Mouse (Mus musculus) stomach, embryonic 15.5 days (tissue): ENCODE results near the gene Yae1d1. TPM values are rescaled to one million over a fixed set of nuclear protein-coding genes. Genes with fewer than 3 reads are reported as not detected.
A peak's percentile ranks its signal among the peaks of the same experiment; 100 is the strongest.

Experiments
- ATAC-seq: fragments of 200-750 bp; cut with Nextera tagmentation; 2 replicates; pipeline ENCODE4 v1.8.0; 2017; ENCODE audit warnings: low read depth, moderate number of reproducible peaks, moderate TSS enrichment; ENCODE audit not compliant: insufficient read depth, low FRiP score
- H3K27ac ChIP-seq: fragments of 300-500 bp; sonication (generic); 2 replicates; pipeline ENCODE4 v1.5.1; 2015; ENCODE audit warnings: mild to moderate bottlenecking, inconsistent platforms
- H3K27me3 ChIP-seq: fragments of 300-500 bp; sonication (generic); replicated peaks from 2 replicates; pipeline ENCODE4 v1.6.1; 2015; ENCODE audit warnings: inconsistent platforms
- H3K36me3 ChIP-seq: fragments of 300-500 bp; sonication (generic); 2 replicates; pipeline ENCODE4 v1.6.1; 2015; ENCODE audit warnings: inconsistent platforms
- H3K4me1 ChIP-seq: fragments of 300-500 bp; sonication (generic); 2 replicates; pipeline ENCODE4 v1.6.1; 2015; ENCODE audit warnings: inconsistent platforms
- H3K4me2 ChIP-seq: fragments of 300-500 bp; sonication (generic); 2 replicates; pipeline ENCODE4 v1.6.1; 2015; ENCODE audit warnings: mild to moderate bottlenecking, inconsistent platforms
- H3K4me3 ChIP-seq: fragments of 300-500 bp; sonication (generic); replicated peaks from 2 replicates; pipeline ENCODE4 v1.5.1; 2015; ENCODE audit warnings: inconsistent platforms
- H3K9ac ChIP-seq: fragments of 300-500 bp; sonication (generic); 2 replicates; pipeline ENCODE4 v1.6.1; 2015; ENCODE audit warnings: inconsistent platforms
- H3K9me3 ChIP-seq: fragments of 300-500 bp; sonication (generic); 2 replicates; pipeline ENCODE4 v1.6.1; 2016; ENCODE audit warnings: inconsistent platforms
- WGBS: fragments of 180-500 bp; shearing (Covaris S2); methylation state at CpG from one replicate; pipeline ENCODE4 v1.1.7; 2015; 5-methylcytosine and 5-hydroxymethylcytosine counted together
- polyA plus RNA-seq: library from polyadenylated mRNA; unstranded; fragments of >200 nt; fragmentation: Nextera tagmentation; extraction: Ambion mirVana; gene quantifications from 2 replicates; pipeline ENCODE4 v1.2.1, GENCODE M21; 2015

Yae1d1 gene
- 64.6 and 69.7 TPM in 2 replicates for polyA plus RNA-seq

DNA sequence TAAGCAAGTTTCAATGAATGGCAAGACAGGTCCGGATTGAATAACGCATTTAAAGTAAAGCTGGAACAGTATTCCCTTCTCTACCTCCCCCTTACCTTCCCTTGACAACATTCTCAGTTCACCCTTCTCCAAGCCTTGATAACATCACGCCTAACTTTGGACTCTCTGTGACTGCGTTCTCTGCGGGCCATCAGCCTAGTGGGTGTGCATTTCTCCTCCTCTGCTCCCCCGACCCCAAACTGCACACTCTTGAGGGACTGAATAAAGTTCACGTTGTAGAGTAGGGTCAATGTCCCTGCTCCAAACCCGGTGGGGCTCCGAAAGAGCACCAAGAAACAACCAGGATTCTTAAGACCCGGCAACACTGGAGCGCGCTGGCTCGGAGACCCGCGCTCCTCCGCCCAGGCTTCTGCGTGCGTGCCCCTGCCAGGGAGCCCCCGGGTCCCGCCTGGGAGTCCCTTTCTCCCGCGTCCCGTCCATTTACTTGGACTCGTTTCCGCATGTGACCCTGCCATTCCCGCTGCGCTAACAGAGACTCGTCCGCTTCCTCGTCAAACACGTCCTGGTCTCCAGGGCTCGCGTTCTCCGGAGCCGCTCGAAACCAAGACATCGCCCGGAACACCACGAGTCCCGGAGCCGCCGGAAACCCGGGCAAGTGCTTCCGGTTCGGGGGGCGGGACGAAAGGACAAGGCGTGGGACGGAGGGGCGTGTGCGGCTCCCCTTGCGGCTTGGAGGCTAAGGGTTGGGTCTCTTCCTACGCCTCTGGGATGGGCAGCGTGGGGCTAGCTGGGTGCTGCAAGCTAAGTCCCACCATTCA lies at the start of gene Yae1d1:
Gene Yae1d1, minus strand, starts transcription at position 653 of the 818 bp plus-strand sequence.
- WGBS = under 1% methylated on average over 54 of the region's 54 CpGs
- ATAC-seq = peak; percentile 97
- Histone ChIP-seq H3K36me3 (no peaks in the 10 kb centered on the region), H3K27me3 (no peaks in the 10 kb centered on the region), H3K4me3 (peak within 1 kb of the TSS; percentile 64), H3K4me2 (peak within 1 kb of the TSS; percentile 64), H3K9me3 (no peaks in the 10 kb centered on the region), H3K4me1 (0 out of 2 replicates have a peak, but pooled peaks cover 4% of the 10 kb centered on the region), H3K27ac (peak within 1 kb of the TSS; percentile 87), H3K9ac (peak within 1 kb of the TSS; percentile 72)

DNA sequence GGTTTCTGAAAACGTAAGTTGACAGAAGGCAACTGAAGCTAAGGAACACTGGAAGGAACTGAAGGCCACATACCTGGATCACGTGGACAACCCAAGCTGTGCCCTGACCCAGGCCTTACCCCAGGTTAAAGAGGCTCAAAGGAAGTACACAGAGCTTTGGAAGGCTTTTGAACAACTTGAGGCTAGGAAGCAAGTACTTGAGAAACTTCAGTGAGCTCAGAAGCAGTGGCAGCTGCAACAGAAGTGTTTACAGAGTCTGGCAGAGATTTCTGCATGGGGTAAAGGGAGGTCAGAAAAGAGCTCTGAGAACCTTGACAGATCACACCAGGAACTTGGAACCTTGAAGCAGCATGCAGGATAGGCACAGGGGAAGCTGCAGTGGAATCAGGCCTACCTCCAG lies 45.7 kb upstream of the Yae1d1 start:
- Histone ChIP-seq H3K36me3 (no peaks in the 10 kb centered on the region), H3K9me3 (no peaks in the 10 kb centered on the region), H3K4me3 (no peak overlapping the region), H3K27me3 (no peaks in the 10 kb centered on the region), H3K4me1 (no peaks in the 10 kb centered on the region), H3K4me2 (no peak overlapping the region), H3K27ac (no peak overlapping the region), H3K9ac (no peak overlapping the region)
- ATAC-seq = no peak
- 61% methylated on average over 2 of the region's 2 CpGs for WGBS

DNA sequence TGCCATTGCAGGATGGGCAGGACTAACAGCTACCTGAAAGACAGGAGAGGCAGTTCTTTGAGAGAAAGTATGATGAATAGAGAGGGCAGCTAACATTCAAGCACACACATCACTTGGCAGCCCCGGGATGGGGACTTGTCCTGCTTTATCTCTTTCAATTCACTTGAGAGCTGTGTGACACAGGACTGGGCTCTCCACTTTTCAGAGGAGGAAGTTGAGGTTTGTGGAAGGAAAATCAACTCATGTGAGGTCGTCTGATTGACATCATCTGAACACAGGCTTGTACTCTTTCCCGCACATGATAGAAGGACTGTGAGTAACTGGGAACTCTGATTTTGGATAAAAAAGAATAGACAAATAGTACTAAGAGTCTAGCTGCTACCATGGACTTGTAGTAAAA lies 23.5 kb upstream of the Yae1d1 start:
- no peaks in the 10 kb centered on the region for H3K36me3 ChIP-seq
- no peak overlapping the region for H3K4me3 ChIP-seq
- no peak for ATAC-seq
- H3K4me2 ChIP-seq = no peak overlapping the region
- H3K9me3 ChIP-seq = no peaks in the 10 kb centered on the region
- no peak overlapping the region for H3K9ac ChIP-seq
- H3K4me1 ChIP-seq = no peaks in the 10 kb centered on the region
- no peak overlapping the region for H3K27ac ChIP-seq
- WGBS = 50% methylated on average over 3 of the region's 3 CpGs
- no peaks in the 10 kb centered on the region for H3K27me3 ChIP-seq

DNA sequence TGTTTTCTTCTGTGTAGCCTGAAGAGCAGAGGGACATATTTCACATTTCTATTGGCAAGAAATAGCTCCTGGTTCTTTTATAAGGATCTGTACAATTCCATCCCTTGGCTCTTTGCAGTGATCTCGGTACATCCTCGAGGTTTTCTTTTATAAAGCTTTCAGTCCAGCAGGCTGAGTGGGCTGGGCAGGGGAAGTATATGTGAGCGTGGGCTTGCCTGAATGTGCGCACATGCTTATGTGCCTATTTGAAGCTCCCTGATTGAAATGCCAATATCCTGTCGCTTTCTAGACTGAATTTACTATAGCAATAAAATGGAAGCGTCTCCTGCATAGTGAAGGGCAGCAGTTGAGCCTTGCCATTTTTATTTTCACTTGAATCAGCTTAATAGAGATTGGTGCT lies 20.1 kb upstream of the Yae1d1 start:
- Histone ChIP-seq H3K36me3 (no peaks in the 10 kb centered on the region), H3K9ac (no peak overlapping the region), H3K9me3 (no peaks in the 10 kb centered on the region), H3K27ac (no peak overlapping the region), H3K4me1 (no peaks in the 10 kb centered on the region), H3K4me2 (no peak overlapping the region), H3K4me3 (no peak overlapping the region), H3K27me3 (no peaks in the 10 kb centered on the region)
- ATAC-seq = no peak
- 74% methylated on average over 6 of the region's 6 CpGs for WGBS

- WGBS = 53% methylated on average over 4 of the region's 4 CpGs
- ATAC-seq = no peak
- H3K9me3 ChIP-seq = no peaks in the 10 kb centered on the region
These were observed 17.9 kb upstream of the Yae1d1 start for GRCm38 (mm10) chr13:18011055-18011454.

GRCm38 (mm10) chr13:17993515-17993847 lies 332 bp upstream of the Yae1d1 start:
- Histone ChIP-seq H3K4me1 (0 out of 2 replicates have a peak, but pooled peaks cover 4% of the 10 kb centered on the region), H3K9me3 (no peaks in the 10 kb centered on the region), H3K4me2 (peak overlapping the region; percentile 64), H3K27me3 (no peaks in the 10 kb centered on the region), H3K36me3 (no peaks in the 10 kb centered on the region), H3K9ac (no peak overlapping the region), H3K4me3 (peak overlapping the region; percentile 64), H3K27ac (peak overlapping the region; percentile 87; the same call in 1 of the 2 replicates)
- ATAC-seq = no peak
- WGBS = 33% methylated on average over 7 of the region's 7 CpGs

More at GRCm38 (mm10) chr13:18011055-18011454, 17.9 kb upstream of the Yae1d1 start:
- Histone ChIP-seq H3K9ac (no peak overlapping the region), H3K27me3 (no peaks in the 10 kb centered on the region), H3K36me3 (no peaks in the 10 kb centered on the region), H3K4me1 (no peaks in the 10 kb centered on the region), H3K27ac (no peak overlapping the region), H3K4me2 (no peak overlapping the region), H3K4me3 (no peak overlapping the region)

GRCm38 (mm10) chr13:17992009-17992408 lies 1.1 kb downstream of the Yae1d1 start:
- Histone ChIP-seq H3K4me3 (no peak overlapping the region), H3K9ac (no peak overlapping the region), H3K27ac (no peak overlapping the region), H3K36me3 (peaks cover 3% of the 10 kb centered on the region; the same call in 1 of the 2 replicates), H3K27me3 (no peaks in the 10 kb centered on the region), H3K4me1 (0 out of 2 replicates have a peak, but pooled peaks cover 4% of the 10 kb centered on the region), H3K9me3 (no peaks in the 10 kb centered on the region), H3K4me2 (peak overlapping the region; percentile 64)
- WGBS = 72% methylated on average over 4 of the region's 4 CpGs
- no peak for ATAC-seq

- Histone ChIP-seq H3K9me3 (no peaks in the 10 kb centered on the region), H3K4me1 (no peaks in the 10 kb centered on the region), H3K27ac (no peak overlapping the region), H3K9ac (no peak overlapping the region), H3K36me3 (peaks cover 5% of the 10 kb centered on the region; the same call in 1 of the 2 replicates), H3K27me3 (no peaks in the 10 kb centered on the region), H3K4me2 (no peak overlapping the region), H3K4me3 (no peak overlapping the region)
- WGBS = 40% methylated on average over 4 of the region's 4 CpGs
- no peak for ATAC-seq
These were observed 10.0 kb downstream of the Yae1d1 start for GRCm38 (mm10) chr13:17983194-17983593.

GRCm38 (mm10) chr13:17982634-17983033 lies 10.5 kb downstream of the Yae1d1 start:
- H3K9me3 ChIP-seq = no peaks in the 10 kb centered on the region
- no peak overlapping the region for H3K27ac ChIP-seq
- H3K4me2 ChIP-seq = no peak overlapping the region
- H3K36me3 ChIP-seq = peaks cover 5% of the 10 kb centered on the region; the same call in 1 of the 2 replicates
- ATAC-seq = no peak
- H3K4me1 ChIP-seq = no peaks in the 10 kb centered on the region
- no peak overlapping the region for H3K4me3 ChIP-seq
- 81% methylated on average over 5 of the region's 5 CpGs for WGBS
- H3K27me3 ChIP-seq = no peaks in the 10 kb centered on the region
- H3K9ac ChIP-seq = no peak overlapping the region

DNA sequence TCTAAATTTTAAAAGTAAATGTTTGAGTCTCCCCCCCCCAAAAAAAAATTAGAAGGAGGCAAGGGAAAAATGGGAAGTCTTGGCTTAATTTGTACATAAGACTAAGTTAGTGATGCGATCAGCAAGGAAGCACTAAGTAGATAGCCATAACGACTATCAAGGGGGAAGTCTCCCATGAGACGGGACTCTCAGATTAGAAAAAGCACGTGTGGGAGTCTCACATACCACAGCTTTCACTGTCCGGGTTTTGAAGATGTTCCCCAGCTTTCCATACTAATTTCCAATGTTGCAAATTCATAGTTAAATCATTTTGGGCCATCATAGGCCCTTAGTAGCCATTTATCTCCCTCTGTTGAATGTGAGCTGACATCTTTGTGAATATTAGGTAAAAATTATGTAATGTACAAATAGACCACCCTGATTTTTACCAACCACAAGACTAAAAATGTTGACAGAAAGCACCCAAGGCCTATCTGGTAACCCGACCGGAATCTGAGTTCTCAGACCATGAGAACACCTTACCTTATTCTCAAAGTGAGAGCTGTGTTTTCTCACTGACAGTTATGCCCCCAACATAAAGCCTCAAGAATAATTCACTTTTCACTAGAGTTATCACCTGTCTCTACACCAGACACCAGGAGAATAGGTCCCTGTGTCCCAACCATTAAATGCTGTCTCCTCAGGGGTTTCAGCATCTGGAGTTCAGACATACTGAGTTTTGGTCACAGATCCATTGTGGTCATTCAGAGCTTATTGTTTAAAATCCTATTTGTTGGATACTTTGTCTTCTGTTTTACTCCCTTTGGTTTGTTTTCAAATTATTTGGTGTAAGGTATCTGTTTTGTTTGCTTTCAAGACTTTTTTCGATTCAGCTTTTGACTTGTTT lies 16.1 kb downstream of the Yae1d1 start:
- Histone ChIP-seq H3K9ac (no peak overlapping the region), H3K27ac (no peak overlapping the region), H3K9me3 (no peaks in the 10 kb centered on the region), H3K4me3 (no peak overlapping the region), H3K27me3 (no peaks in the 10 kb centered on the region), H3K4me1 (no peaks in the 10 kb centered on the region), H3K4me2 (no peak overlapping the region), H3K36me3 (no peaks in the 10 kb centered on the region)
- WGBS = 70% methylated on average over 8 of the region's 8 CpGs
- ATAC-seq = no peak

DNA sequence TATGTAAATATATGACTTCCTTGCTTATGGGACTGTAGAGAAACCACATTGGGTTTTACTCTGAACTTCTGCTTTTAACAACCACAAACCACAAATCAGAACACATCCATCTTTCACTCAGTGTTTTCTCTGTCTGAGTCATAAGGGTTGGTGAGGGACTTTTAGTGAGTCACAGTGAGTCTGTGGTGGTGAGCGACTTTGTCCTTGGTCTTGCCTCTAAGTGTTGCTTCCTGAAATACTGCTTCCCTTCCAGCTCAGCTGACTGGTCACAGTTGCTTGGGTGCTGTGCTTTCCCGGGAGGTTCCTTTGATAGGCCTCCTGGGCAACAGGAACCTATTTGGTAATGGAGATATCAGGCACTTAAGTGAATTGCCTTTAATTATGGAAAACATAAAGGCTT lies 17.3 kb downstream of the Yae1d1 start:
- no peaks in the 10 kb centered on the region for H3K9me3 ChIP-seq
- H3K27ac ChIP-seq = no peak overlapping the region
- H3K4me1 ChIP-seq = no peaks in the 10 kb centered on the region
- H3K27me3 ChIP-seq = no peaks in the 10 kb centered on the region
- no peak overlapping the region for H3K4me2 ChIP-seq
- H3K36me3 ChIP-seq = no peaks in the 10 kb centered on the region
- H3K4me3 ChIP-seq = no peak overlapping the region
- WGBS = 37% methylated on average over 2 of the region's 2 CpGs
- no peak overlapping the region for H3K9ac ChIP-seq
- ATAC-seq = 0 out of 2 replicates have a peak, but pooled peaks have one; percentile 50

GRCm38 (mm10) chr13:17975457-17975856 lies 17.7 kb downstream of the Yae1d1 start:
- WGBS = 56% methylated on average over 1 of the region's 1 CpGs
- Histone ChIP-seq H3K9ac (no peak overlapping the region), H3K9me3 (no peaks in the 10 kb centered on the region), H3K27me3 (no peaks in the 10 kb centered on the region), H3K4me1 (no peaks in the 10 kb centered on the region), H3K4me2 (no peak overlapping the region), H3K4me3 (no peak overlapping the region), H3K36me3 (no peaks in the 10 kb centered on the region), H3K27ac (no peak overlapping the region)
- ATAC-seq = no peak
